Mouse (Mus musculus) hindbrain, embryonic 16.5 days (tissue): ENCODE measurements at regions not wholly inside any gene's neighbourhood (a gene's known extent, or its start where the extent isn't known, plus 50 kb on each side); places are given as distances from the start of the nearest gene placed in this dataset.

Source experiments
- ATAC-seq: fragments of 200-750 bp; cut with Nextera tagmentation; 2 replicates; pipeline ENCODE4 v1.8.0; 2017; ENCODE audit warnings: moderate TSS enrichment, moderate library complexity
- H3K27ac ChIP-seq: fragments of 300-500 bp; sonication (generic); 2 replicates; pipeline ENCODE4 v1.5.1; 2014; ENCODE audit warnings: low read depth, mild to moderate bottlenecking, control low read depth, low read length, moderate library complexity
- H3K27me3 ChIP-seq: fragments of 300-500 bp; sonication (generic); replicated peaks from 2 replicates; pipeline ENCODE4 v1.6.1; 2014; ENCODE audit warnings: low read length; ENCODE audit not compliant: control insufficient read depth, insufficient read depth
- H3K36me3 ChIP-seq: fragments of 300-500 bp; sonication (generic); 2 replicates; pipeline ENCODE4 v1.6.1; 2014; ENCODE audit warnings: mild to moderate bottlenecking, low read length, moderate library complexity, mixed read lengths; ENCODE audit not compliant: control insufficient read depth, insufficient read depth
- H3K4me1 ChIP-seq: fragments of 300-500 bp; sonication (generic); 2 replicates; pipeline ENCODE4 v1.6.1; 2014; ENCODE audit warnings: low read depth, low read length; ENCODE audit not compliant: control insufficient read depth, insufficient read depth
- H3K4me2 ChIP-seq: fragments of 300-500 bp; sonication (generic); 2 replicates; pipeline ENCODE4 v1.6.1; 2014; ENCODE audit warnings: mild to moderate bottlenecking, low read length, control low read depth, moderate library complexity
- H3K4me3 ChIP-seq: fragments of 300-500 bp; sonication (generic); 2 replicates; pipeline ENCODE4 v1.5.1; 2014; ENCODE audit warnings: mild to moderate bottlenecking, low read length, control low read depth, moderate library complexity
- H3K9ac ChIP-seq: fragments of 300-500 bp; sonication (generic); 2 replicates; pipeline ENCODE4 v1.6.1; 2014; ENCODE audit warnings: low read depth, mild to moderate bottlenecking, control low read depth, low read length, moderate library complexity
- H3K9me3 ChIP-seq: fragments of 300-500 bp; sonication (generic); 2 replicates; pipeline ENCODE4 v1.6.1; 2014; ENCODE audit warnings: mild to moderate bottlenecking, low read length, moderate library complexity; ENCODE audit not compliant: control insufficient read depth
- WGBS: fragments of 180-500 bp; shearing (Covaris S2); extraction: QIAGEN DNeasy Blood & Tissue Kit; methylation state at CpG from one replicate; pipeline ENCODE4 v1.1.7; 2014; 5-methylcytosine and 5-hydroxymethylcytosine counted together

- WGBS: 64% methylated on average over 1 of the region's 1 CpGs
- Histone ChIP-seq H3K27me3 (no peaks in the 10 kb centered on the region), H3K36me3 (no peaks in the 10 kb centered on the region), H3K4me1 (no peaks in the 10 kb centered on the region), H3K9ac (no peak overlapping the region), H3K9me3 (no peaks in the 10 kb centered on the region), H3K4me3 (no peak overlapping the region), H3K4me2 (no peak overlapping the region), H3K27ac (no peak overlapping the region)
- no peak for ATAC-seq
These were observed 1909.6 kb upstream of the 5930422O12Rik start for GRCm38 (mm10) chr8:31518903-31519302.

GRCm38 (mm10) chr8:31520991-31521448, 1907.5 kb upstream of the 5930422O12Rik start:
- no peak overlapping the region for H3K27ac ChIP-seq
- WGBS: 54% methylated on average over 2 of the region's 2 CpGs
- no peaks in the 10 kb centered on the region for H3K36me3 ChIP-seq
- no peaks in the 10 kb centered on the region for H3K4me1 ChIP-seq
- no peak for ATAC-seq
- H3K27me3 ChIP-seq: no peaks in the 10 kb centered on the region
- H3K9ac ChIP-seq: no peak overlapping the region
- H3K9me3 ChIP-seq: no peaks in the 10 kb centered on the region
- H3K4me3 ChIP-seq: no peak overlapping the region
- H3K4me2 ChIP-seq: no peak overlapping the region

GRCm38 (mm10) chr8:31525071-31525470, 1903.4 kb upstream of the 5930422O12Rik start:
- no peaks in the 10 kb centered on the region for H3K4me1 ChIP-seq
- WGBS: 80% methylated on average over 5 of the region's 5 CpGs
- no peak overlapping the region for H3K9ac ChIP-seq
- H3K9me3 ChIP-seq: peaks cover 3% of the 10 kb centered on the region
- H3K27ac ChIP-seq: no peak overlapping the region
- ATAC-seq: no peak
- no peak overlapping the region for H3K4me2 ChIP-seq
- no peaks in the 10 kb centered on the region for H3K27me3 ChIP-seq
- no peaks in the 10 kb centered on the region for H3K36me3 ChIP-seq
- no peak overlapping the region for H3K4me3 ChIP-seq

DNA sequence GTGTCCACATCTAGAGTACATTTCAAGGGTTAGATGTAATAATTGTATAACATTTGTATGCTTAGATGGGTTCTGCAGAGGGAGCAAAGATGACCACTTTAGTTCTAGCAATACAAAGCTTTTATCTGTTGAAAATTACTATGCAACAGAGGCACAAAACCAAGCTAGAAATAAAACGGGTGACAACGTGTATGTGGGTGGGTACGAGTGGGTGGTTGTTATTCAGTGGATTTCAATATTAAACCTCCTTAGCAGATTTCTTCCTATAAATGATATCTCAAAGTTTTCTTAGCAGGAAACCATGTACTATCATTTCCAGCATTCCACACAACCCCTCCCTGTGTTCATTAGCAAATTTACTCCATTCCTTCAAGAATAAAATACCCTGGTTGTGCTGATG, 1889.3 kb upstream of the 5930422O12Rik start:
- H3K36me3 ChIP-seq: no peaks in the 10 kb centered on the region
- H3K9ac ChIP-seq: no peak overlapping the region
- no peak overlapping the region for H3K4me2 ChIP-seq
- H3K27me3 ChIP-seq: no peaks in the 10 kb centered on the region
- no peak overlapping the region for H3K4me3 ChIP-seq
- 96% methylated on average over 3 of the region's 3 CpGs for WGBS
- H3K4me1 ChIP-seq: no peaks in the 10 kb centered on the region
- ATAC-seq: no peak
- no peaks in the 10 kb centered on the region for H3K9me3 ChIP-seq
- H3K27ac ChIP-seq: no peak overlapping the region

DNA sequence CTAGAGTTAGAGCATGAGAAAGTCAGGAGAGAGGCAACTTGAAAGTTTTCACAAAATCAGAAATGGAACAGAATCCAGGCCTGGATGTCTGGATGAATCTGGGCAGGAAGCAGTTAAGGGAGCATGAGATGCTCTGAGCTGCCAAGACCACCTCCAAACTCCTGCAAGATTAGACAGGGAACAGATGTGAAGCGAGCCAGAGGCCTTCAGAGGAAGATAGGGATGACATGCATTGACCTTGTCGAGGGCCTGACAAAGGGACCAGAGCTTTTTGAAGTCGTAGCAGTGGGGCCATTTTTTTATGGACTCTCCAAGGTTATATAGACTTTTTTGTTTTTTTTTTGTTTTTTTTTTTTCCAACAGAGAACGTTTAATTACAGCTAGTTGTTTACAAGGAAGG, 1886.9 kb upstream of the 5930422O12Rik start:
- no peak overlapping the region for H3K9ac ChIP-seq
- WGBS: 49% methylated on average over 4 of the region's 4 CpGs
- ATAC-seq: no peak
- no peaks in the 10 kb centered on the region for H3K9me3 ChIP-seq
- no peaks in the 10 kb centered on the region for H3K4me1 ChIP-seq
- H3K27me3 ChIP-seq: no peaks in the 10 kb centered on the region
- no peaks in the 10 kb centered on the region for H3K36me3 ChIP-seq
- no peak overlapping the region for H3K4me2 ChIP-seq
- no peak overlapping the region for H3K4me3 ChIP-seq
- H3K27ac ChIP-seq: no peak overlapping the region

- H3K4me1 ChIP-seq: no peaks in the 10 kb centered on the region
- ATAC-seq: no peak
- H3K36me3 ChIP-seq: no peaks in the 10 kb centered on the region
- H3K4me2 ChIP-seq: no peak overlapping the region
- H3K27ac ChIP-seq: no peak overlapping the region
- no peaks in the 10 kb centered on the region for H3K27me3 ChIP-seq
- no peaks in the 10 kb centered on the region for H3K9me3 ChIP-seq
- H3K9ac ChIP-seq: no peak overlapping the region
- no peak overlapping the region for H3K4me3 ChIP-seq
These were observed 1854.4 kb upstream of the 5930422O12Rik start for GRCm38 (mm10) chr8:31574136-31574535.

DNA sequence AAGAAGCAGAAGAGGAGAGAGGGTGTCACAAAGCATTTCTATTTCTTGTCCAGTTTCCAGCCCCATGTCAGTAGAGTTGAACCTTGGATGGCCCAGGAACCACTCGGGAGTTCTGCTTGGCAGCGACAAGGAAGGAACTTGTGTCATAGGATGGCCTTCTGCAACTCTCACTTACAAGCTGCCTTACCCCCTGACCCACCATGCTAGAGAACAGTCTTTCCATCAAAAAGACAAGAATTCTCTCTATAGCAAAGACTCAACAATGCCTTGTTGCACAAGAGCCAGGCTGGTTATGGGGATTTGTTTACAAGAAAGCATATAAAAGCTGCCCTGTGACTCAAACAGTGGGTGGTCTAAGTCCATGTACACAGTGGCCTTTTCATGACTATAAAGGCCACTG, 1852.4 kb upstream of the 5930422O12Rik start:
- no peaks in the 10 kb centered on the region for H3K9me3 ChIP-seq
- no peak overlapping the region for H3K4me2 ChIP-seq
- no peak for ATAC-seq
- no peak overlapping the region for H3K9ac ChIP-seq
- WGBS: 54% methylated on average over 2 of the region's 2 CpGs
- H3K27me3 ChIP-seq: no peaks in the 10 kb centered on the region
- H3K36me3 ChIP-seq: no peaks in the 10 kb centered on the region
- no peak overlapping the region for H3K4me3 ChIP-seq
- H3K4me1 ChIP-seq: no peaks in the 10 kb centered on the region
- no peak overlapping the region for H3K27ac ChIP-seq

- no peak overlapping the region for H3K4me3 ChIP-seq
- no peak for ATAC-seq
- no peak overlapping the region for H3K9ac ChIP-seq
These were observed 1843.8 kb upstream of the 5930422O12Rik start for GRCm38 (mm10) chr8:31584661-31585060.

DNA sequence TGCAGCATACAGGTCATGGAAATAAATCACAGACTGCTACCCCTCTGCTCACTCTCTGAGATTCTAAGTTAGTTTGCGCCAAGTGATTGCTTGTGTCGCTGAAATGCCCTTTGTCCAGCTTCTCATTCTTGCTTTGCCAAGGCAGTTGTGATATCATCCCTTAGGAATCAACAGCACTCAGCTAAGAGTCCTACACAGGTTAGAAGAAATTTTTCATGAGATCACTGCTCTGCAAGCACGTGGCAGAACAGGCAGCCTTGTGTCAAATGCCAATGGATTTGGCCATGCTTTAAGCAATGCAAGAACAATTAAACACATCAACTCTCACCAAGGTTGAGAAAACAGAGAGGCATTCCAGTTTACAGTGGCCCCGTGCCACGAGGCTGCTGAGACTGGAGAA, 1829.0 kb upstream of the 5930422O12Rik start:
- no peak overlapping the region for H3K9ac ChIP-seq
- ATAC-seq: no peak
- H3K4me1 ChIP-seq: no peaks in the 10 kb centered on the region
- no peak overlapping the region for H3K4me3 ChIP-seq
- 80% methylated on average over 5 of the region's 5 CpGs for WGBS
- H3K36me3 ChIP-seq: no peaks in the 10 kb centered on the region
- H3K4me2 ChIP-seq: no peak overlapping the region
- H3K27me3 ChIP-seq: no peaks in the 10 kb centered on the region
- no peak overlapping the region for H3K27ac ChIP-seq
- no peaks in the 10 kb centered on the region for H3K9me3 ChIP-seq

More at GRCm38 (mm10) chr8:31584661-31585060, 1843.8 kb upstream of the 5930422O12Rik start:
- 0 out of 2 replicates have a peak, but pooled peaks cover 2% of the 10 kb centered on the region for H3K9me3 ChIP-seq
- H3K27me3 ChIP-seq: no peaks in the 10 kb centered on the region
- H3K27ac ChIP-seq: no peak overlapping the region
- WGBS: 92% methylated on average over 1 of the region's 1 CpGs
- no peaks in the 10 kb centered on the region for H3K36me3 ChIP-seq
- H3K4me1 ChIP-seq: no peaks in the 10 kb centered on the region
- H3K4me2 ChIP-seq: no peak overlapping the region

DNA sequence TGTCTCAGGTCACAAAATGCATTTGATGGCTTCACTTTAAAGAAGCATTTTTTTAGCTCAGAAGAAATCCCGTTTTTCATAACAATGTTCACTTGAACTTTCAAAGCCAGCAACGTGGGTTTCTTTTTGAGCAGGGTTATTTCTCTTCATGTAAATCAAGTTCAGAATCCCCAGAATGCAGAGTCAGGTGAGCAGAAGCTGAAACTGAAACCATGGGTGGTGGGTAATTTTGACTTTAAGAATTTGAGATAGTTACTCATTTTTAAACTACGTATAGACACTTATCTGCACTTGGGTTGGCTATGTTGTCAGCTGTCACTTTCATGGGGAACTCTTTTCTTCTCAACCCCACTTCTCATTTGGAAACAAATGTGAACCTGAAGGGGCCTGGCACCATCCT, 1827.5 kb upstream of the 5930422O12Rik start:
- no peak for ATAC-seq
- Histone ChIP-seq H3K9ac (no peak overlapping the region), H3K27ac (no peak overlapping the region), H3K27me3 (no peaks in the 10 kb centered on the region), H3K4me2 (no peak overlapping the region), H3K4me3 (no peak overlapping the region), H3K9me3 (no peaks in the 10 kb centered on the region), H3K36me3 (no peaks in the 10 kb centered on the region), H3K4me1 (no peaks in the 10 kb centered on the region)
- 85% methylated on average over 3 of the region's 3 CpGs for WGBS
